Mouse (Mus musculus) myocyte (in vitro differentiated cells): Measurements from ENCODE around the gene Rpl27.
"Not testable (repeated sequence)": the region's sequence is repeated elsewhere in the genome, so short reads cannot be mapped to it uniquely, and the experiment has no call there.

Source experiments
- CEBPB ChIP-seq: IDR thresholded peaks from 2 replicates; pipeline ENCODE4 v1.6.1; 2011; ENCODE audit warnings: mild to moderate bottlenecking, moderate library complexity; ENCODE audit not compliant: poor library complexity, insufficient read depth, severe bottlenecking
- E2F4 ChIP-seq: IDR thresholded peaks from one replicate; pipeline ENCODE4 v1.6.1; 2011; ENCODE audit warnings: mild to moderate bottlenecking, control low read depth, moderate library complexity; ENCODE audit not compliant: insufficient read depth
- MAX ChIP-seq: IDR thresholded peaks from one replicate; pipeline ENCODE4 v1.6.1; 2011; ENCODE audit warnings: low read depth, mild to moderate bottlenecking, control low read depth
- MYOD1 ChIP-seq, 3 experiments: IDR thresholded peaks; one replicate each; pipeline ENCODE4 v1.6.1; 2011; ENCODE audit warnings: control low read depth in 2 of 3, low read depth in 2 of 3, mild to moderate bottlenecking in 2 of 3, moderate library complexity in 1 of 3; ENCODE audit not compliant: insufficient read length in 2 of 3, control insufficient read depth in 1 of 3
- MYOG ChIP-seq, 3 experiments: IDR thresholded peaks; one replicate each; pipeline ENCODE4 v1.6.1; 2011; ENCODE audit warnings: control low read depth in 2 of 3, low read depth in 2 of 3, mild to moderate bottlenecking in 2 of 3; ENCODE audit not compliant: insufficient read length in 2 of 3, control insufficient read depth in 1 of 3, insufficient read depth in 1 of 3
- POLR2A ChIP-seq: IDR thresholded peaks from one replicate; pipeline ENCODE4 v1.6.1; 2011; ENCODE audit warnings: low read depth, mild to moderate bottlenecking, control low read depth, moderate library complexity; ENCODE audit not compliant: insufficient read length
- POLR2AphosphoS2 ChIP-seq: IDR thresholded peaks from one replicate; pipeline ENCODE4 v1.6.1; 2011; ENCODE audit warnings: low read depth, control low read depth; ENCODE audit not compliant: insufficient read length
- REST ChIP-seq: IDR thresholded peaks from one replicate; pipeline ENCODE4 v1.6.1; 2011; ENCODE audit warnings: mild to moderate bottlenecking, control low read depth, moderate library complexity; ENCODE audit not compliant: insufficient read depth, insufficient read length
- SRF ChIP-seq: IDR thresholded peaks from one replicate; pipeline ENCODE4 v1.6.1; 2011; ENCODE audit warnings: low read depth; ENCODE audit not compliant: control insufficient read depth, insufficient read length
- TCF12 ChIP-seq: IDR thresholded peaks from one replicate; pipeline ENCODE4 v1.6.1; 2011; ENCODE audit warnings: mild to moderate bottlenecking, control low read depth; ENCODE audit not compliant: poor library complexity, insufficient read depth, severe bottlenecking
- TCF3 ChIP-seq: IDR thresholded peaks from one replicate; pipeline ENCODE4 v1.6.1; 2011; ENCODE audit warnings: low read depth, control low read depth; ENCODE audit not compliant: insufficient read length
- USF1 ChIP-seq: IDR thresholded peaks from one replicate; pipeline ENCODE4 v1.6.1; 2011; ENCODE audit warnings: low read depth, mild to moderate bottlenecking, control low read depth, moderate library complexity

DNA sequence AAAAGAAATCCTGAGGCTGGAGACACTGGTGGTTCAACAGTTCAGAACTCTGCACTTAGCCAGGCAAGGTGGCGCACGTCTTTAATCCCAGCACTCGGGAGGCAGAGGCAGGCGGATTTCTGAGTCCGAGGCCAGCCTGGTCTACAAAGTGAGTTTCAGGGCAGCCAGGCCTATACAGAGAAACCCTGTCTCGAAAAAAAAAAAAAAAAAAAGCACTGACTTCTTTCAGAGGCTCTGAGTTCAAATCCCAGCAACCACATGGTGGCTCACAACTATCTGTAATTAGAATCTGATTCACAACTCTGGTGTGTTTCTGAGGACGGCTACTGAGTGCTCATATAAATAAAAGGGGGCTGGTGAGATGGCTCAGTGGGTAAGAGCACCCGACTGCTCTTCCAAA, 4.8 kb downstream of the Rpl27 start:
- TF ChIP-seq POLR2A; USF1; POLR2AphosphoS2; TCF12; E2F4; MAX; MYOG (IDR thresholded peaks at IDR 0.05; ENCODE audit: control insufficient read depth in 1 of 3, insufficient read depth in 1 of 3, insufficient read length in 2 of 3, low read depth in 2 of 3); MYOD1 (IDR thresholded peaks at IDR 0.05; ENCODE audit: control insufficient read depth in 1 of 3, insufficient read length in 2 of 3, low read depth in 2 of 3); CEBPB; SRF; REST; TCF3: not testable (repeated sequence)
